Mouse (Mus musculus) intestine, embryonic 16.5 days (tissue): ENCODE data around the gene Hdgfl2. TPM values are rescaled to one million over a fixed set of nuclear protein-coding genes. Genes with fewer than 3 reads are reported as not detected.

Source experiments
- polyA plus RNA-seq: library from polyadenylated mRNA; unstranded; fragments of >200 nt; fragmentation: Nextera tagmentation; extraction: Ambion mirVana; gene quantifications from 2 replicates; pipeline ENCODE4 v1.2.1, GENCODE M21; 2015

Hdgfl2 gene
- polyA plus RNA-seq, 1 experiment from 2014 or later: 75.0 TPM

Other genes starting within 250 kb of the Hdgfl2 start
- 5.1 and 5.7 TPM in 2 replicates for gene Zfp119a, start 200.7 kb upstream of the Hdgfl2 start, polyA plus RNA-seq
- 7.9 and 10.8 TPM in 2 replicates for gene Zfp959, start 187.5 kb upstream of the Hdgfl2 start, polyA plus RNA-seq
- gene Zfp119b, start 130.1 kb upstream of the Hdgfl2 start, polyA plus RNA-seq: 4.1 and 4.4 TPM in 2 replicates
- 2.6 and 2.9 TPM in 2 replicates for gene Ebi3, start 127.0 kb upstream of the Hdgfl2 start, polyA plus RNA-seq
- 19.7 and 21.5 TPM in 2 replicates for gene Yju2, start 120.5 kb upstream of the Hdgfl2 start, polyA plus RNA-seq
- gene Shd, start 109.2 kb upstream of the Hdgfl2 start, polyA plus RNA-seq: 8.6 and 9.0 TPM in 2 replicates
- gene Fsd1, start 93.1 kb upstream of the Hdgfl2 start, polyA plus RNA-seq: 8.4 and 9.7 TPM in 2 replicates
- 65.6 and 79.6 TPM in 2 replicates for gene Stap2, start 74.0 kb upstream of the Hdgfl2 start, polyA plus RNA-seq
- 77.5 and 80.8 TPM in 2 replicates for gene Mpnd, start 73.9 kb upstream of the Hdgfl2 start, polyA plus RNA-seq
- 120 and 131 TPM in 2 replicates for gene Sh3gl1, start 43.0 kb upstream of the Hdgfl2 start, polyA plus RNA-seq
- gene Chaf1a, start 39.2 kb upstream of the Hdgfl2 start, polyA plus RNA-seq: 15.6 and 16.7 TPM in 2 replicates
- 31.6 and 34.3 TPM in 2 replicates for gene Ubxn6, start 4.6 kb upstream of the Hdgfl2 start, polyA plus RNA-seq
- 0.11 and 0.23 TPM in 2 replicates for gene Plin4, start 30.2 kb downstream of the Hdgfl2 start, polyA plus RNA-seq
- 0.48 and 0.57 TPM in 2 replicates for gene Plin5, start 38.0 kb downstream of the Hdgfl2 start, polyA plus RNA-seq
- 0.47 and 0.57 TPM in 2 replicates for gene Lrg1, start 42.4 kb downstream of the Hdgfl2 start, polyA plus RNA-seq
- 0.81 and 0.99 TPM in 2 replicates for gene Sema6b, start 60.7 kb downstream of the Hdgfl2 start, polyA plus RNA-seq
- gene Tnfaip8l1, start 82.8 kb downstream of the Hdgfl2 start, polyA plus RNA-seq: 10.6 and 12.7 TPM in 2 replicates
- 119 and 121 TPM in 2 replicates for gene Mydgf, start 104.3 kb downstream of the Hdgfl2 start, polyA plus RNA-seq
- 33.5 and 35.1 TPM in 2 replicates for gene Dpp9, start 139.3 kb downstream of the Hdgfl2 start, polyA plus RNA-seq
- gene Fem1a, start 177.2 kb downstream of the Hdgfl2 start, polyA plus RNA-seq: 11.7 and 12.8 TPM in 2 replicates
- gene Ticam1, start 197.2 kb downstream of the Hdgfl2 start, polyA plus RNA-seq: 16.4 and 19.4 TPM in 2 replicates
- 287 and 364 TPM in 2 replicates for gene Plin3, start 213.2 kb downstream of the Hdgfl2 start, polyA plus RNA-seq
- not detected in 2 replicates for gene Arrdc5, start 220.7 kb downstream of the Hdgfl2 start, polyA plus RNA-seq
- gene Uhrf1, start 223.7 kb downstream of the Hdgfl2 start, polyA plus RNA-seq: 103 and 114 TPM in 2 replicates
- 21.3 and 22.5 TPM in 2 replicates for gene Kdm4b, start 246.4 kb downstream of the Hdgfl2 start, polyA plus RNA-seq